Mouse (Mus musculus): ENCODE measurements around the gene Usp15. TPM values are rescaled to one million over a fixed set of nuclear protein-coding genes. Genes with fewer than 3 reads are reported as not detected.
A peak's percentile ranks its signal among the peaks of the same experiment; 100 is the strongest.

The Usp15 gene
- polyA plus RNA-seq, 1 experiment, result 138 TPM

- peaks cover 15% of the 10 kb centered on the region for H3K4me1 ChIP-seq (ENCODE audit: control insufficient read depth, insufficient read depth, low read length)
- no peak overlapping the region for H3K27ac ChIP-seq (ENCODE audit: control insufficient read depth, insufficient read depth, low read depth, low read length)
- TF ChIP-seq CTCF (IDR thresholded peaks at IDR 0.05; ENCODE audit: control insufficient read depth, insufficient read depth, insufficient replicate concordance, low read depth, low read length) (no peak), POLR2A (IDR thresholded peaks at IDR 0.05; ENCODE audit: control insufficient read depth, low read depth, low read length) (no peak)
These were observed 5.4 kb upstream of the Usp15 start for GRCm38 (mm10) chr10:123201981-123202758.

DNA sequence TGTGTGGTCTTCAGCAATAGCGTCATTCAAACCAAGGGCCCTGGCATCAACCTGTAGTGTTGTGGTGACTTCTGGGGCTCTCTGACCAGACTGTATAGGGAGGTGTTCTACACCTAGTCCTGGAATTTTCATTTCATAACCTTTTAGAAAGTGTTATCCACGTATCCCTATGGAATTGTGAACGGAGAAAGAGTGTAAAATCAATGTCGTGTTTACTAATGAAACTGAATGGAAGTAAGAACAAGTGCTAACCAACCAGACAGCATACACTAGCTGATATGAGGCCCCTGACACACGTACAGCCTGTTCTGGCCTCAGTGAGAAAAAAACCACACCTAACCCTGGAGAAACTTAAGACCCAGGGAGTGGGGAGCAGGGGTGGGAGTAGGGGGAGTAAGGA is 4.6 kb upstream of the Usp15 start:
- Histone ChIP-seq H3K4me1 (ENCODE audit: control insufficient read depth, insufficient read depth, low read length) (peaks cover 15% of the 10 kb centered on the region), H3K27me3 (ENCODE audit: control insufficient read depth, insufficient read depth, low read length) (no peaks in the 10 kb centered on the region), H3K36me3 (ENCODE audit: control insufficient read depth, insufficient read depth, low read length) (no peaks in the 10 kb centered on the region), H3K27ac (ENCODE audit: control insufficient read depth, insufficient read depth, low read depth, low read length) (no peak overlapping the region), H3K4me3 (ENCODE audit: control insufficient read depth, low read depth, low read length) (peak overlapping the region; percentile 6; the same call in 1 of the 2 replicates)
- TF ChIP-seq CTCF (IDR thresholded peaks at IDR 0.05; ENCODE audit: control insufficient read depth, insufficient read depth, insufficient replicate concordance, low read depth, low read length), result no peak
- no peak for TF ChIP-seq POLR2A (IDR thresholded peaks at IDR 0.05; ENCODE audit: control insufficient read depth, low read depth, low read length)

More at GRCm38 (mm10) chr10:123201981-123202758, 5.4 kb upstream of the Usp15 start:
- no peaks in the 10 kb centered on the region for H3K36me3 ChIP-seq (ENCODE audit: control insufficient read depth, insufficient read depth, low read length)
- no peak overlapping the region for H3K4me3 ChIP-seq (ENCODE audit: control insufficient read depth, low read depth, low read length)
- no peaks in the 10 kb centered on the region for H3K27me3 ChIP-seq (ENCODE audit: control insufficient read depth, insufficient read depth, low read length)

- H3K27me3 ChIP-seq (ENCODE audit: control insufficient read depth, insufficient read depth, low read length), result no peaks in the 10 kb centered on the region
- no peaks in the 10 kb centered on the region for H3K36me3 ChIP-seq (ENCODE audit: control insufficient read depth, insufficient read depth, low read length)
- peak overlapping the region; percentile 6 for H3K4me3 ChIP-seq (ENCODE audit: control insufficient read depth, low read depth, low read length)
- peaks cover 15% of the 10 kb centered on the region for H3K4me1 ChIP-seq (ENCODE audit: control insufficient read depth, insufficient read depth, low read length)
- TF ChIP-seq POLR2A (IDR thresholded peaks at IDR 0.05; ENCODE audit: control insufficient read depth, low read depth, low read length) (no peak), CTCF (IDR thresholded peaks at IDR 0.05; ENCODE audit: control insufficient read depth, insufficient read depth, insufficient replicate concordance, low read depth, low read length) (no peak)
- no peak overlapping the region for H3K27ac ChIP-seq (ENCODE audit: control insufficient read depth, insufficient read depth, low read depth, low read length)
These were observed 4.2 kb upstream of the Usp15 start for GRCm38 (mm10) chr10:123200996-123201395.

DNA sequence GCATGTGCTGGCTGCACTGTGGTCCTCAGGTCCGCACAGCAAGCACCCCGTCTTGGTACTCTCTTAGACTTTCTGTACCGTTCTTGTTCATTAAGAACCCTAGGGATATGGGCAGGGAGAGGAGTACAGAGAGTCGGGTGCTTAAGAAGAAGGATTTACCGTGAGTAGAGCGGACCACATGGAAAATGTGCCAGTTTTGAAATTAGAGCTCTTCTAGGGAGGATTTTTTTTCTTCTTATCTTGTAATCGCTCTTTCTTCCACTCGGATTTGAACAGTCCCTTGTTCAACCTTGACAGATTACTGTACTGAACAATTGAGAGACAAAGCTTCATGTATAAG is 3.5 kb upstream of the Usp15 start:
- H3K4me1 ChIP-seq (ENCODE audit: control insufficient read depth, insufficient read depth, low read length), result peaks cover 15% of the 10 kb centered on the region
- no peaks in the 10 kb centered on the region for H3K27me3 ChIP-seq (ENCODE audit: control insufficient read depth, insufficient read depth, low read length)
- TF ChIP-seq CTCF (IDR thresholded peaks at IDR 0.05; ENCODE audit: control insufficient read depth, insufficient read depth, insufficient replicate concordance, low read depth, low read length) (no peak), POLR2A (IDR thresholded peaks at IDR 0.05; ENCODE audit: control insufficient read depth, low read depth, low read length) (no peak)

GRCm38 (mm10) chr10:123199615-123200319 is 3.0 kb upstream of the Usp15 start:
- no peaks in the 10 kb centered on the region for H3K36me3 ChIP-seq (ENCODE audit: control insufficient read depth, insufficient read depth, low read length)

More for the DNA sequence above, 3.5 kb upstream of the Usp15 start:
- Histone ChIP-seq H3K36me3 (ENCODE audit: control insufficient read depth, insufficient read depth, low read length) (no peaks in the 10 kb centered on the region), H3K4me3 (ENCODE audit: control insufficient read depth, low read depth, low read length) (peak overlapping the region; percentile 29; the same call in 1 of the 2 replicates), H3K27ac (ENCODE audit: control insufficient read depth, insufficient read depth, low read depth, low read length) (no peak overlapping the region)

GRCm38 (mm10) chr10:123199119-123199518 is 2.3 kb upstream of the Usp15 start:
- no peak for TF ChIP-seq POLR2A (IDR thresholded peaks at IDR 0.05; ENCODE audit: control insufficient read depth, low read depth, low read length)
- no peak for TF ChIP-seq CTCF (IDR thresholded peaks at IDR 0.05; ENCODE audit: control insufficient read depth, insufficient read depth, insufficient replicate concordance, low read depth, low read length)
- no peaks in the 10 kb centered on the region for H3K36me3 ChIP-seq (ENCODE audit: control insufficient read depth, insufficient read depth, low read length)
- no peak overlapping the region for H3K4me3 ChIP-seq (ENCODE audit: control insufficient read depth, low read depth, low read length)
- no peaks in the 10 kb centered on the region for H3K27me3 ChIP-seq (ENCODE audit: control insufficient read depth, insufficient read depth, low read length)
- no peak overlapping the region for H3K27ac ChIP-seq (ENCODE audit: control insufficient read depth, insufficient read depth, low read depth, low read length)
- peaks cover 15% of the 10 kb centered on the region for H3K4me1 ChIP-seq (ENCODE audit: control insufficient read depth, insufficient read depth, low read length)

More at GRCm38 (mm10) chr10:123199615-123200319, 3.0 kb upstream of the Usp15 start:
- H3K27ac ChIP-seq (ENCODE audit: control insufficient read depth, insufficient read depth, low read depth, low read length), result no peak overlapping the region
- H3K4me1 ChIP-seq (ENCODE audit: control insufficient read depth, insufficient read depth, low read length), result peaks cover 15% of the 10 kb centered on the region
- H3K27me3 ChIP-seq (ENCODE audit: control insufficient read depth, insufficient read depth, low read length), result no peaks in the 10 kb centered on the region
- TF ChIP-seq CTCF (IDR thresholded peaks at IDR 0.05; ENCODE audit: control insufficient read depth, insufficient read depth, insufficient replicate concordance, low read depth, low read length), result no peak
- no peak for TF ChIP-seq POLR2A (IDR thresholded peaks at IDR 0.05; ENCODE audit: control insufficient read depth, low read depth, low read length)
- H3K4me3 ChIP-seq (ENCODE audit: control insufficient read depth, low read depth, low read length), result peak overlapping the region; percentile 29; the same call in 1 of the 2 replicates

- Histone ChIP-seq H3K4me1 (ENCODE audit: control insufficient read depth, insufficient read depth, low read length) (peaks cover 15% of the 10 kb centered on the region), H3K27ac (ENCODE audit: control insufficient read depth, insufficient read depth, low read depth, low read length) (no peak overlapping the region), H3K36me3 (ENCODE audit: control insufficient read depth, insufficient read depth, low read length) (no peaks in the 10 kb centered on the region), H3K27me3 (ENCODE audit: control insufficient read depth, insufficient read depth, low read length) (no peaks in the 10 kb centered on the region), H3K4me3 (ENCODE audit: control insufficient read depth, low read depth, low read length) (no peak overlapping the region; the same call in 1 of the 2 replicates)
- TF ChIP-seq CTCF (IDR thresholded peaks at IDR 0.05; ENCODE audit: control insufficient read depth, insufficient read depth, insufficient replicate concordance, low read depth, low read length), result no peak
- no peak for TF ChIP-seq POLR2A (IDR thresholded peaks at IDR 0.05; ENCODE audit: control insufficient read depth, low read depth, low read length)
These were observed 1.4 kb upstream of the Usp15 start for GRCm38 (mm10) chr10:123198183-123198582.
